Mouse (Mus musculus): ENCODE results near the gene Stk33. TPM values are rescaled to one million over a fixed set of nuclear protein-coding genes. Genes with fewer than 3 reads are reported as not detected.
"Not testable (repeated sequence)": the region's sequence is repeated elsewhere in the genome, so short reads cannot be mapped to it uniquely, and the experiment has no call there.

The Stk33 gene
- polyA plus RNA-seq, 1 experiment from 2014 or later: 8.3 TPM

DNA sequence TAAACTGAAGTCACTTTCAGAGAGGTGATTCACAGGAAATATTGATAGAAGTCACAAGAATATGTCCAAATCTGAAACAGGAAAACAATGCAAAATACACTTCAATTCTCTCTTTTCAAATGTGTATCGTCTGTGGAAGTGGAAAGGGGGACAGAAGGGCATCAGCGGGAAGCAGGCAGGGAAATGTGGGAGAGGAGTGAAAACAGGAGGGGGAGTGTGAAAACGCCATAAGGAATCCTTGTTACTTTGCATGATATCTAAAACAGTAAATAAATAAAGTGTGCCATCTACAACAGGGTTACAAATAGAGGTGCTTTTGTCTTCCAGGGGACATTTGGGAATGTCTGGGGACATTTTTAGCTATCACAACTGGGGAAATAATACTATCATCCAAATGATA, 39.6 kb downstream of the Stk33 start:
- WGBS: 66% methylated on average over 3 of the region's 3 CpGs
- no peak overlapping the region for H3K4me2 ChIP-seq (ENCODE audit: low read length)
- ATAC-seq (ENCODE audit: low FRiP score, low TSS enrichment) (no peak), DNase-seq (no peak)
- no peaks in the 10 kb centered on the region for H3K4me1 ChIP-seq (ENCODE audit: control insufficient read depth, insufficient read depth, low read length)
- H3K9ac ChIP-seq (replicated peaks; ENCODE audit: low read length): no peak overlapping the region
- no peaks in the 10 kb centered on the region for H3K36me3 ChIP-seq (ENCODE audit: control insufficient read depth, insufficient read depth, low read length)
- no peak overlapping the region for H3K27ac ChIP-seq (replicated peaks; ENCODE audit: low read depth, low read length)
- H3K27me3 ChIP-seq (ENCODE audit: control insufficient read depth, insufficient read depth, low read length): no peaks in the 10 kb centered on the region
- H3K9me3 ChIP-seq (ENCODE audit: control insufficient read depth, low read length): no peaks in the 10 kb centered on the region
- no peak overlapping the region for H3K4me3 ChIP-seq (replicated peaks; ENCODE audit: low read depth, low read length)

DNA sequence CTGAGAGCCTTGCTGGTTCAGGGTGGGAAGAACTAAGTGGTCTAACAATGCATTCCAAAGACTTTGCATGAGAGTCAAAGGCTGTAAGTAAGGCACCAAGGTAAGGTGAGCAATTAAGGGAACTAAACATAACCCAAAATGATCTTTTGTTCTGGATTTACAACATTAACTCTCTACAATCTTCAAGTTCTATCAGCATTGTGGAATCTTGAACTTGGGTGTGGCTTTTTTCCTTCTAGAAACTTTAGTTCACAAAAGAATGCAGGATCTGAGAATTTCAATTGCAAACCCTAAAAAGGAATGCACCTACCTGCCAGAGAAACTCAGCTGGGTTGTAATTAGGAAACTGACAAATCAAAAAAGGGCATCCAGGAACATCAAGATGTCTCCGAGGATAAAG, 57.8 kb downstream of the Stk33 start:
- ATAC-seq (ENCODE audit: low FRiP score, low TSS enrichment) (no peak), DNase-seq (no peak)
- WGBS: 80% methylated on average over 1 of the region's 1 CpGs
- H3K4me1 ChIP-seq (ENCODE audit: control insufficient read depth, insufficient read depth, low read length): no peaks in the 10 kb centered on the region
- H3K9ac ChIP-seq (replicated peaks; ENCODE audit: low read length): no peak overlapping the region
- no peak overlapping the region for H3K4me2 ChIP-seq (ENCODE audit: low read length)
- H3K4me3 ChIP-seq (replicated peaks; ENCODE audit: low read depth, low read length): no peak overlapping the region
- no peaks in the 10 kb centered on the region for H3K27me3 ChIP-seq (ENCODE audit: control insufficient read depth, insufficient read depth, low read length)
- no peak overlapping the region for H3K27ac ChIP-seq (replicated peaks; ENCODE audit: low read depth, low read length)
- no peaks in the 10 kb centered on the region for H3K36me3 ChIP-seq (ENCODE audit: control insufficient read depth, insufficient read depth, low read length)
- H3K9me3 ChIP-seq (ENCODE audit: control insufficient read depth, low read length): peaks cover 8% of the 10 kb centered on the region; the same call in 1 of the 2 replicates

DNA sequence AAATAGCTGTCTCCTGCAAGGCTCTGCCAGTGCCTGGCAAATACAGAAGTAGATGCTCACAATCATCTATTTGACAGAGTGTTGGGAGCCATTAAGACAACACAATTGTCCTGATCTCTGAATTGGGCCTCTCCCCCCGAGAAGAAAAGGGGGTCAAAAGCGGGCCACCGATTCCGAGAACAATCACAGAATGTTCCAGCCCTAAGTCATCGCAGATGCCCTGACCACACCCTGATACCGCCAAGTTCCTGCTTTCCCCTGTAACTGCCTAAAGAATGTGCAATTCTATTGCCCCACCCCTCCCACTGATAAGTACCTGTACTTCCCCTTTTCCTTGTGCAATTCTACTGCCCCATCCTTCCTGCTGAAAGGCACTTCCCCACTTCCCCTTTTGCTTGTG, 65.3 kb downstream of the Stk33 start:
- not testable (repeated sequence) for H3K4me3 ChIP-seq (replicated peaks; ENCODE audit: low read depth, low read length); H3K27ac ChIP-seq (replicated peaks; ENCODE audit: low read depth, low read length); H3K4me1 ChIP-seq (ENCODE audit: control insufficient read depth, insufficient read depth, low read length); H3K27me3 ChIP-seq (ENCODE audit: control insufficient read depth, insufficient read depth, low read length); H3K36me3 ChIP-seq (ENCODE audit: control insufficient read depth, insufficient read depth, low read length); H3K9ac ChIP-seq (replicated peaks; ENCODE audit: low read length); ATAC-seq (ENCODE audit: low FRiP score, low TSS enrichment); H3K4me2 ChIP-seq (ENCODE audit: low read length); DNase-seq; H3K9me3 ChIP-seq (ENCODE audit: control insufficient read depth, low read length)
- 94% methylated on average over 6 of the region's 6 CpGs for WGBS

GRCm38 (mm10) chr7:109358435-109359187, 80.3 kb downstream of the Stk33 start:
- DNase-seq: peak; percentile 16
- no peak overlapping the region for H3K9ac ChIP-seq (replicated peaks; ENCODE audit: low read length)
- H3K36me3 ChIP-seq (ENCODE audit: control insufficient read depth, insufficient read depth, low read length): no peaks in the 10 kb centered on the region
- no peak overlapping the region for H3K4me3 ChIP-seq (replicated peaks; ENCODE audit: low read depth, low read length)
- WGBS: 65% methylated on average over 5 of the region's 5 CpGs
- H3K27me3 ChIP-seq (ENCODE audit: control insufficient read depth, insufficient read depth, low read length): no peaks in the 10 kb centered on the region
- no peaks in the 10 kb centered on the region for H3K4me1 ChIP-seq (ENCODE audit: control insufficient read depth, insufficient read depth, low read length)
- no peaks in the 10 kb centered on the region for H3K9me3 ChIP-seq (ENCODE audit: control insufficient read depth, low read length)
- no peak overlapping the region for H3K27ac ChIP-seq (replicated peaks; ENCODE audit: low read depth, low read length)
- H3K4me2 ChIP-seq (ENCODE audit: low read length): no peak overlapping the region
- ATAC-seq (ENCODE audit: low FRiP score, low TSS enrichment): no peak

- Histone ChIP-seq H3K4me3 (replicated peaks; ENCODE audit: low read depth, low read length) (no peak overlapping the region), H3K9me3 (ENCODE audit: control insufficient read depth, low read length) (no peaks in the 10 kb centered on the region), H3K4me1 (ENCODE audit: control insufficient read depth, insufficient read depth, low read length) (no peaks in the 10 kb centered on the region), H3K27me3 (ENCODE audit: control insufficient read depth, insufficient read depth, low read length) (no peaks in the 10 kb centered on the region), H3K9ac (replicated peaks; ENCODE audit: low read length) (no peak overlapping the region), H3K27ac (replicated peaks; ENCODE audit: low read depth, low read length) (no peak overlapping the region), H3K4me2 (ENCODE audit: low read length) (no peak overlapping the region), H3K36me3 (ENCODE audit: control insufficient read depth, insufficient read depth, low read length) (no peaks in the 10 kb centered on the region)
- ATAC-seq (ENCODE audit: low FRiP score, low TSS enrichment): no peak
- 79% methylated on average over 1 of the region's 1 CpGs for WGBS
- no peak for DNase-seq
Measured at GRCm38 (mm10) chr7:109357877-109358276, 81.0 kb downstream of the Stk33 start.

DNA sequence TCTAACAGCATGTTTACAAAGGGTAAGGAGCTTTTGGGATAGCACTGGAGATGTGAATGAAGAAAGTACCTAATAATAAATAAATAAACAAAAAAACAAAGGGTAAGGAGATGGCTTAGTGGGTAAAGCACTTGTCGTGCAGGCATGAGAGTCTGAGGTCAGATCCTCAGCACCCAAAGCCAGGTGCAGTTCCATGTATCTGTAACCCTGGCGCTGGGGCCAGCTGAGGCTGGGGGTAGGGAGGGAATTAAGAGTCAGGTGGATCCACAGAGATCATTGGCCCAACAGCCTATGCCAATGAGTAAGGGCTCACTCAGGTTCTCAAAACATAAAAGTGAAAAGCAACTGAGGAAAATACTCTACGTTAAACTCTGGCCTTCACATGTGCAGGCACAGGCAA, 91.6 kb downstream of the Stk33 start:
- DNase-seq (no peak), ATAC-seq (ENCODE audit: low FRiP score, low TSS enrichment) (no peak)
- H3K9me3 ChIP-seq (ENCODE audit: control insufficient read depth, low read length): 0 out of 2 replicates have a peak, but pooled peaks cover 4% of the 10 kb centered on the region
- H3K9ac ChIP-seq (replicated peaks; ENCODE audit: low read length): no peak overlapping the region
- H3K27me3 ChIP-seq (ENCODE audit: control insufficient read depth, insufficient read depth, low read length): no peaks in the 10 kb centered on the region
- H3K4me1 ChIP-seq (ENCODE audit: control insufficient read depth, insufficient read depth, low read length): no peaks in the 10 kb centered on the region
- H3K27ac ChIP-seq (replicated peaks; ENCODE audit: low read depth, low read length): no peak overlapping the region
- H3K4me2 ChIP-seq (ENCODE audit: low read length): no peak overlapping the region
- no peak overlapping the region for H3K4me3 ChIP-seq (replicated peaks; ENCODE audit: low read depth, low read length)
- WGBS: 92% methylated on average over 3 of the region's 3 CpGs
- no peaks in the 10 kb centered on the region for H3K36me3 ChIP-seq (ENCODE audit: control insufficient read depth, insufficient read depth, low read length)

DNA sequence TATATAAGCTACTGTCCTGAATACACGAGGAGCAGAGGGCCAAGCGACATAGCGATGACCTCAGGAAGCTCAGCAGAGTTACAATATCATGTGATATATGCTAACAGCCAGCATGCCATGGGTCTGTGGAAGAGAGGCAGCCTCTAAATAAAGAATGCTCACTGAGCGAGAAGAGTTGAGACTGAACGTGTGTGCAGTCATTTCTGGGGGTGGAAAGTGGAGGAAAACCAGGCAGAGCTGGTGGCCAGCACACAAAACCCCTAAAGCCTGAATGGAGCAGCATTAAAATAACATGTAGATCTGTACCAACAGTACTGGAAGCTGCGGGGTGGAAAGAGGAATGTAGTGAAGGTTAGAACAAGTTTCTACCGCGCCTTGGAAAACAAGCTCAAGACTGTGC, 107.2 kb downstream of the Stk33 start:
- 92% methylated on average over 8 of the region's 8 CpGs for WGBS
- no peak for ATAC-seq (ENCODE audit: low FRiP score, low TSS enrichment)
- H3K27me3 ChIP-seq (ENCODE audit: control insufficient read depth, insufficient read depth, low read length): no peaks in the 10 kb centered on the region
- no peak overlapping the region for H3K9ac ChIP-seq (replicated peaks; ENCODE audit: low read length)
- H3K9me3 ChIP-seq (ENCODE audit: control insufficient read depth, low read length): no peaks in the 10 kb centered on the region
- DNase-seq: no peak
- H3K4me2 ChIP-seq (ENCODE audit: low read length): no peak overlapping the region
- no peak overlapping the region for H3K27ac ChIP-seq (replicated peaks; ENCODE audit: low read depth, low read length)
- H3K36me3 ChIP-seq (ENCODE audit: control insufficient read depth, insufficient read depth, low read length): no peaks in the 10 kb centered on the region
- H3K4me3 ChIP-seq (replicated peaks; ENCODE audit: low read depth, low read length): no peak overlapping the region
- no peaks in the 10 kb centered on the region for H3K4me1 ChIP-seq (ENCODE audit: control insufficient read depth, insufficient read depth, low read length)

DNA sequence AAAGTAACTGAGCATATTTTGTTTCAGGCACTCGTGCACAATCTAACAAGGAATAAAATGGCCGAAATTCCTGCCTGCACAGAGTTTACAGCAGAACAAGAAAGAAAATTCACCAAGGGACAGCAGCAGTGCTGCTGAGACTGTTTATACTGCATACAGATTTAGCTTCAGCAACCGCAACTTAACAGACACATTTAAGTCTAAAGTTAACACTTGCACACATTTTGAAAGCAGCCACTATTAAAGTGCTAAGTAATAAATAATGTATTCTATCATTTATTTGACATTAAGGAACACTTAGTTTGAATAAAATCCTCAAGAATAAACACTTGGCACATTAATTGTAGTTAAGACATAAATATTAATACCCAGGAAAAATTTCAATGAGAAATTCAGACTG, 110.1 kb downstream of the Stk33 start:
- ATAC-seq (ENCODE audit: low FRiP score, low TSS enrichment) (no peak), DNase-seq (no peak)
- H3K27ac ChIP-seq (replicated peaks; ENCODE audit: low read depth, low read length): no peak overlapping the region
- no peaks in the 10 kb centered on the region; the same call in 1 of the 2 replicates for H3K4me1 ChIP-seq (ENCODE audit: control insufficient read depth, insufficient read depth, low read length)
- no peaks in the 10 kb centered on the region for H3K36me3 ChIP-seq (ENCODE audit: control insufficient read depth, insufficient read depth, low read length)
- no peaks in the 10 kb centered on the region for H3K27me3 ChIP-seq (ENCODE audit: control insufficient read depth, insufficient read depth, low read length)
- no peaks in the 10 kb centered on the region for H3K9me3 ChIP-seq (ENCODE audit: control insufficient read depth, low read length)
- no peak overlapping the region for H3K4me2 ChIP-seq (ENCODE audit: low read length)
- no peak overlapping the region for H3K9ac ChIP-seq (replicated peaks; ENCODE audit: low read length)
- 76% methylated on average over 3 of the region's 3 CpGs for WGBS
- H3K4me3 ChIP-seq (replicated peaks; ENCODE audit: low read depth, low read length): no peak overlapping the region

DNA sequence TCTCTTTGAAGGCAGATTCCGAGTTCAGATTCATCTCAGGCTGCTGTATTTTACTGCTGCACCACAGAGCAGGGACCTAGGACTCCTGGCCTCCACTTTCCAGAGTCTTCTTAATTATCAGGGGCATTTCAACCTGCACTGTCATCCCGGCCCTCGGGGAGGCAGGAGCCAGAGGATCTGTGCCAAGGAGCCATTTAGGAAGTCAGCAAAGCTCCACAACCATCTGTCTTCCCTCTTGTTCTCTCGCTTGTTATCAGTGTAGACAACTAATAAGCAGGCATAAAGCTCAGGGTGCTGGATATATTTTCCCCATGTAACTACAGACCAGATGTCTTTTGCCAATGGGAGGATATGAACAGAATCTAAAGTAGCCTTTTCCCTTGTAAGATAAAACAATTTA, 112.1 kb downstream of the Stk33 start:
- Histone ChIP-seq H3K9ac (replicated peaks; ENCODE audit: low read length) (no peak overlapping the region), H3K9me3 (ENCODE audit: control insufficient read depth, low read length) (no peaks in the 10 kb centered on the region), H3K4me3 (replicated peaks; ENCODE audit: low read depth, low read length) (no peak overlapping the region), H3K36me3 (ENCODE audit: control insufficient read depth, insufficient read depth, low read length) (no peaks in the 10 kb centered on the region), H3K4me1 (ENCODE audit: control insufficient read depth, insufficient read depth, low read length) (no peaks in the 10 kb centered on the region; the same call in 1 of the 2 replicates), H3K27me3 (ENCODE audit: control insufficient read depth, insufficient read depth, low read length) (no peaks in the 10 kb centered on the region), H3K27ac (replicated peaks; ENCODE audit: low read depth, low read length) (no peak overlapping the region), H3K4me2 (ENCODE audit: low read length) (no peak overlapping the region)
- 63% methylated on average over 4 of the region's 4 CpGs for WGBS
- peak; percentile 25 for DNase-seq
- no peak for ATAC-seq (ENCODE audit: low FRiP score, low TSS enrichment)
